Mouse (Mus musculus) heart, postnatal 0 days (tissue): ENCODE data around the gene Smok2b. TPM values are rescaled to one million over a fixed set of nuclear protein-coding genes. Genes with fewer than 3 reads are reported as not detected.
"Not testable (repeated sequence)": the region's sequence is repeated elsewhere in the genome, so short reads cannot be mapped to it uniquely, and the experiment has no call there.

Source experiments
- ATAC-seq: fragments of 200-750 bp; cut with Nextera tagmentation; 2 replicates; pipeline ENCODE4 v1.8.0; 2017; ENCODE audit warnings: low read depth, moderate number of reproducible peaks, moderate library complexity; ENCODE audit not compliant: insufficient read depth
- DNase-seq: peaks from one replicate; pipeline ENCODE4 v3.0.0-alpha.2; 2016; ENCODE audit warnings: low spot score
- H3K27ac ChIP-seq: fragments of 300-500 bp; sonication (generic); 2 replicates; pipeline ENCODE4 v1.5.1; 2014; ENCODE audit warnings: low read depth, mild to moderate bottlenecking
- H3K27me3 ChIP-seq: fragments of 300-500 bp; sonication (generic); 2 replicates; pipeline ENCODE4 v1.6.1; 2014; ENCODE audit warnings: low read length, mixed read lengths; ENCODE audit not compliant: control insufficient read depth, insufficient read depth
- H3K36me3 ChIP-seq: fragments of 300-500 bp; sonication (generic); replicated peaks from 2 replicates; pipeline ENCODE4 v1.6.1; 2014; ENCODE audit warnings: low read length, mixed read lengths; ENCODE audit not compliant: control insufficient read depth, insufficient read depth
- H3K4me1 ChIP-seq: fragments of 300-500 bp; sonication (generic); 2 replicates; pipeline ENCODE4 v1.6.1; 2014; ENCODE audit warnings: antibody characterized with exemption; ENCODE audit not compliant: control insufficient read depth, insufficient read depth
- H3K4me2 ChIP-seq: fragments of 300-500 bp; sonication (generic); 2 replicates; pipeline ENCODE4 v1.6.1; 2014; ENCODE audit warnings: low read depth, mild to moderate bottlenecking, low read length, moderate library complexity
- H3K4me3 ChIP-seq: fragments of 300-500 bp; sonication (generic); 2 replicates; pipeline ENCODE4 v1.5.1; 2014; ENCODE audit warnings: low read depth, low read length
- H3K9ac ChIP-seq: fragments of 300-500 bp; sonication (generic); replicated peaks from 2 replicates; pipeline ENCODE4 v1.6.1; 2014; ENCODE audit warnings: low read depth, low read length, mixed read lengths
- H3K9me3 ChIP-seq: fragments of 300-500 bp; sonication (generic); replicated peaks from 2 replicates; pipeline ENCODE4 v1.6.1; 2016; ENCODE audit warnings: low read length; ENCODE audit not compliant: control insufficient read depth
- CTCF ChIP-seq: IDR thresholded peaks from 2 replicates; pipeline ENCODE4 v1.5.1; 2016; ENCODE audit warnings: antibody characterized with exemption, control low read depth, low read depth
- EP300 ChIP-seq: IDR thresholded peaks from 2 replicates; pipeline ENCODE4 v1.6.1; 2016; ENCODE audit warnings: antibody characterized with exemption, low read depth
- WGBS: fragments of 180-500 bp; shearing (Covaris S2); extraction: QIAGEN DNeasy Blood & Tissue Kit; methylation state at CpG from one replicate; pipeline ENCODE4 v1.1.7; 2014; 5-methylcytosine and 5-hydroxymethylcytosine counted together
- polyA plus RNA-seq: library from polyadenylated mRNA; unstranded; fragments of >200 nt; fragmentation: Nextera tagmentation; extraction: Ambion mirVana; gene quantifications from 2 replicates; pipeline ENCODE4 v1.2.1, GENCODE M21; 2015
- total RNA-seq: library from RNA; depleted of rRNA; stranded (reverse); fragments of >200 nt; gene quantifications from 2 replicates; pipeline ENCODE4 v1.2.3, GENCODE M21; 2014; ENCODE audit warnings: low replicate concordance

Gene Smok2b
- total and polyA plus RNA-seq, 2 experiments from 2014 or later, result not detected

GRCm38 (mm10) chr17:13206491-13206890 is 23.6 kb upstream of the Smok2b start:
- 71% methylated on average over 2 of the region's 2 CpGs for WGBS
- no peak for TF ChIP-seq CTCF
- TF ChIP-seq EP300, result no peak
- Histone ChIP-seq H3K36me3 (no peaks in the 10 kb centered on the region), H3K9me3 (peaks cover 16% of the 10 kb centered on the region), H3K9ac (no peak overlapping the region), H3K4me2 (no peak overlapping the region), H3K27me3 (no peaks in the 10 kb centered on the region), H3K4me3 (no peak overlapping the region), H3K4me1 (no peaks in the 10 kb centered on the region), H3K27ac (no peak overlapping the region)
- DNase-seq (no peak), ATAC-seq (0 out of 2 replicates have a peak, but pooled peaks have one; percentile 19)

GRCm38 (mm10) chr17:13208460-13208859 is 21.6 kb upstream of the Smok2b start:
- not testable (repeated sequence) for H3K9ac ChIP-seq, H3K4me1 ChIP-seq, H3K4me3 ChIP-seq, ATAC-seq, H3K27me3 ChIP-seq, H3K4me2 ChIP-seq, H3K36me3 ChIP-seq, DNase-seq, H3K27ac ChIP-seq
- peaks cover 36% of the 10 kb centered on the region for H3K9me3 ChIP-seq

- no peak for ATAC-seq
- H3K9ac ChIP-seq, result no peak overlapping the region
- TF ChIP-seq EP300 (no peak), CTCF (no peak)
Measured at GRCm38 (mm10) chr17:13212136-13212850, 17.8 kb upstream of the Smok2b start.

GRCm38 (mm10) chr17:13214169-13214568 is 15.9 kb upstream of the Smok2b start:
- ATAC-seq, result no peak
- Histone ChIP-seq H3K4me2 (no peak overlapping the region), H3K4me3 (no peak overlapping the region), H3K9ac (no peak overlapping the region), H3K27ac (no peak overlapping the region), H3K36me3 (no peaks in the 10 kb centered on the region), H3K9me3 (peaks cover 83% of the 10 kb centered on the region), H3K27me3 (no peaks in the 10 kb centered on the region), H3K4me1 (no peaks in the 10 kb centered on the region)
- no peak for DNase-seq
- 44% methylated on average over 4 of the region's 4 CpGs for WGBS
- TF ChIP-seq EP300 (no peak), CTCF (no peak)

More at GRCm38 (mm10) chr17:13212136-13212850, 17.8 kb upstream of the Smok2b start:
- Histone ChIP-seq H3K27me3 (no peaks in the 10 kb centered on the region), H3K4me2 (no peak overlapping the region), H3K9me3 (peaks cover 70% of the 10 kb centered on the region), H3K27ac (no peak overlapping the region), H3K4me3 (no peak overlapping the region), H3K4me1 (no peaks in the 10 kb centered on the region), H3K36me3 (no peaks in the 10 kb centered on the region)
- no peak for DNase-seq
- WGBS, result 55% methylated on average over 7 of the region's 7 CpGs

GRCm38 (mm10) chr17:13215595-13215994 is 14.5 kb upstream of the Smok2b start:
- H3K4me3 ChIP-seq, result no peak overlapping the region
- no peak overlapping the region for H3K27ac ChIP-seq
- TF ChIP-seq CTCF, result no peak
- no peak for TF ChIP-seq EP300
- no peak overlapping the region for H3K9ac ChIP-seq
- H3K36me3 ChIP-seq, result no peaks in the 10 kb centered on the region
- no peak for DNase-seq
- WGBS, result 58% methylated on average over 2 of the region's 2 CpGs
- H3K4me2 ChIP-seq, result no peak overlapping the region
- peaks cover 92% of the 10 kb centered on the region for H3K9me3 ChIP-seq
- no peaks in the 10 kb centered on the region for H3K4me1 ChIP-seq
- no peaks in the 10 kb centered on the region for H3K27me3 ChIP-seq
- ATAC-seq, result no peak

- Histone ChIP-seq H3K9me3 (peaks cover 81% of the 10 kb centered on the region), H3K4me3 (no peak within 1 kb of the TSS), H3K4me2 (no peak within 1 kb of the TSS), H3K27ac (no peak within 1 kb of the TSS), H3K27me3 (no peaks in the 10 kb centered on the region), H3K36me3 (no peaks in the 10 kb centered on the region), H3K9ac (no peak within 1 kb of the TSS), H3K4me1 (no peaks in the 10 kb centered on the region)
- TF ChIP-seq EP300, result no peak
- no peak for TF ChIP-seq CTCF
- no peak for ATAC-seq
- DNase-seq, result no peak
- WGBS, result 63% methylated on average over 3 of the region's 3 CpGs
Measured at GRCm38 (mm10) chr17:13220888-13221287, 9.2 kb upstream of the Smok2b start, which contains the start of gene Smok2a. Gene Smok2a, plus strand, starts transcription at chr17:13221188.

- ATAC-seq, H3K27ac ChIP-seq, H3K27me3 ChIP-seq, H3K4me2 ChIP-seq, H3K9ac ChIP-seq, DNase-seq, H3K4me3 ChIP-seq, H3K36me3 ChIP-seq, H3K4me1 ChIP-seq: not testable (repeated sequence)
- peaks cover 81% of the 10 kb centered on the region for H3K9me3 ChIP-seq
- WGBS, result 80% methylated on average over 2 of the region's 2 CpGs
Measured at GRCm38 (mm10) chr17:13221921-13222320, 8.1 kb upstream of the Smok2b start.

GRCm38 (mm10) chr17:13239461-13239860 is 9.4 kb downstream of the Smok2b start:
- DNase-seq, H3K27me3 ChIP-seq, H3K36me3 ChIP-seq, H3K4me2 ChIP-seq, H3K27ac ChIP-seq, H3K4me1 ChIP-seq, H3K9ac ChIP-seq, H3K4me3 ChIP-seq, ATAC-seq: not testable (repeated sequence)
- peaks cover 34% of the 10 kb centered on the region for H3K9me3 ChIP-seq
- 66% methylated on average over 4 of the region's 4 CpGs for WGBS
